Mouse (Mus musculus) cerebellum, postnatal 4 days (tissue): ENCODE measurements around the gene Arhgap23.

Source experiments
- DNase-seq, 2 experiments: peaks; one replicate each; pipeline ENCODE4 v3.0.0; 2022; ENCODE audit warnings: low spot score in 2 of 2, mixed read lengths in 1 of 2

Gene Arhgap23

GRCm38 (mm10) chr11:97463166-97463565 is 47.8 kb downstream of the Arhgap23 start:
- no peak for DNase-seq

- no peak for DNase-seq
Observed at GRCm38 (mm10) chr11:97463991-97464390, 48.7 kb downstream of the Arhgap23 start.

GRCm38 (mm10) chr11:97465957-97466356 is 50.6 kb downstream of the Arhgap23 start:
- DNase-seq: no peak

- no peak for DNase-seq
Observed at GRCm38 (mm10) chr11:97466444-97467160, 51.3 kb downstream of the Arhgap23 start.

- peak; percentile 75 to 89 for DNase-seq
Observed at GRCm38 (mm10) chr11:97468639-97469287, 53.4 kb downstream of the Arhgap23 start.

GRCm38 (mm10) chr11:97469828-97470227 is 54.5 kb downstream of the Arhgap23 start:
- DNase-seq: no peak

GRCm38 (mm10) chr11:97471276-97471675 is 55.9 kb downstream of the Arhgap23 start:
- no peak for DNase-seq

- peak; percentile 56 to 82 for DNase-seq
Observed at GRCm38 (mm10) chr11:97476334-97477095, 61.2 kb downstream of the Arhgap23 start.

- DNase-seq: no peak
Observed at GRCm38 (mm10) chr11:97477431-97477830, 62.1 kb downstream of the Arhgap23 start.

GRCm38 (mm10) chr11:97478345-97478744 is 63.0 kb downstream of the Arhgap23 start:
- no peak for DNase-seq

- DNase-seq: no peak
Observed at GRCm38 (mm10) chr11:97479085-97479484, 63.8 kb downstream of the Arhgap23 start.

- DNase-seq: no peak
Observed at GRCm38 (mm10) chr11:97479824-97480223, 64.5 kb downstream of the Arhgap23 start.

GRCm38 (mm10) chr11:97485661-97486060 is 70.3 kb downstream of the Arhgap23 start:
- DNase-seq: no peak

- no peak for DNase-seq
Observed at GRCm38 (mm10) chr11:97487656-97488055, 72.3 kb downstream of the Arhgap23 start.

- DNase-seq: peak; percentile 77 to 84
Observed at GRCm38 (mm10) chr11:97489589-97490324, 74.4 kb downstream of the Arhgap23 start.

GRCm38 (mm10) chr11:97491640-97492039 is 76.3 kb downstream of the Arhgap23 start:
- no peak for DNase-seq

- DNase-seq: no peak
Observed at GRCm38 (mm10) chr11:97492836-97493235, 77.5 kb downstream of the Arhgap23 start.

GRCm38 (mm10) chr11:97497543-97497942 is 82.2 kb downstream of the Arhgap23 start:
- DNase-seq: no peak

GRCm38 (mm10) chr11:97499865-97500719 is 84.8 kb downstream of the Arhgap23 start, which contains the start of gene 4933428G20Rik:
4933428G20Rik (minus strand) TSS chr11:97500340.
- DNase-seq: no peak

- DNase-seq: no peak
Observed at GRCm38 (mm10) chr11:97500720-97501448, 85.6 kb downstream of the Arhgap23 start.
